Mouse (Mus musculus): ENCODE results near the gene Arhgef16. TPM values are rescaled to one million over a fixed set of nuclear protein-coding genes. Genes with fewer than 3 reads are reported as not detected.

The Arhgef16 gene
- polyA plus RNA-seq, 2 experiments, result 4.2 to 6.2 TPM

GRCm38 (mm10) chr4:154237306-154237705 lies 64.2 kb downstream of the Arhgef16 start:
- Histone ChIP-seq H3K4me3 (replicated peaks; ENCODE audit: low read length) (peak overlapping the region; percentile 37), H3K27ac (replicated peaks; ENCODE audit: low read depth, low read length) (peak overlapping the region; percentile 68), H3K4me2 (replicated peaks; ENCODE audit: low read depth, low read length, severe bottlenecking) (peak overlapping the region; percentile 56), H3K27me3 (ENCODE audit: control insufficient read depth, insufficient read depth, low read length) (no peaks in the 10 kb centered on the region), H3K36me3 (ENCODE audit: control insufficient read depth, insufficient read depth, low read length) (no peaks in the 10 kb centered on the region), H3K9ac (ENCODE audit: low read depth, low read length, severe bottlenecking) (peak overlapping the region; percentile 43; the same call in 1 of the 2 replicates), H3K4me1 (ENCODE audit: control insufficient read depth, insufficient read depth, low read length) (peaks cover 48% of the 10 kb centered on the region), H3K9me3 (ENCODE audit: control insufficient read depth, low read length) (no peaks in the 10 kb centered on the region)
- WGBS, result 0% methylated on average over 8 of the region's 9 CpGs
- TF ChIP-seq POLR2A (IDR thresholded peaks at IDR 0.05; ENCODE audit: borderline replicate concordance, extremely low read depth, insufficient read depth, insufficient read length), result peak; percentile 49; the same call in 1 of the 2 replicates
- peak; percentile 68 for DNase-seq (ENCODE audit: low spot score)
- ATAC-seq (ENCODE audit: low FRiP score, low read depth), result peak; percentile 79

GRCm38 (mm10) chr4:154236893-154237292 lies 64.6 kb downstream of the Arhgef16 start:
- TF ChIP-seq POLR2A (IDR thresholded peaks at IDR 0.05; ENCODE audit: borderline replicate concordance, extremely low read depth, insufficient read depth, insufficient read length), result no peak
- peak; percentile 58 for ATAC-seq (ENCODE audit: low FRiP score, low read depth)
- no peaks in the 10 kb centered on the region for H3K27me3 ChIP-seq (ENCODE audit: control insufficient read depth, insufficient read depth, low read length)
- H3K9me3 ChIP-seq (ENCODE audit: control insufficient read depth, low read length), result no peaks in the 10 kb centered on the region
- H3K27ac ChIP-seq (replicated peaks; ENCODE audit: low read depth, low read length), result peak overlapping the region; percentile 68
- H3K4me1 ChIP-seq (ENCODE audit: control insufficient read depth, insufficient read depth, low read length), result peaks cover 51% of the 10 kb centered on the region
- 8% methylated on average over 10 of the region's 10 CpGs for WGBS
- H3K4me2 ChIP-seq (replicated peaks; ENCODE audit: low read depth, low read length, severe bottlenecking), result peak overlapping the region; percentile 56
- no peaks in the 10 kb centered on the region for H3K36me3 ChIP-seq (ENCODE audit: control insufficient read depth, insufficient read depth, low read length)
- peak overlapping the region; percentile 37 for H3K4me3 ChIP-seq (replicated peaks; ENCODE audit: low read length)
- peak overlapping the region; percentile 43; the same call in 1 of the 2 replicates for H3K9ac ChIP-seq (ENCODE audit: low read depth, low read length, severe bottlenecking)
- DNase-seq (ENCODE audit: low spot score), result no peak

GRCm38 (mm10) chr4:154236001-154236400 lies 65.5 kb downstream of the Arhgef16 start:
- no peak overlapping the region for H3K4me2 ChIP-seq (replicated peaks; ENCODE audit: low read depth, low read length, severe bottlenecking)
- ATAC-seq (ENCODE audit: low FRiP score, low read depth), result no peak

GRCm38 (mm10) chr4:154232295-154232694 lies 69.2 kb downstream of the Arhgef16 start:
- WGBS, result 37% methylated on average over 4 of the region's 4 CpGs
- Histone ChIP-seq H3K4me3 (replicated peaks; ENCODE audit: low read length) (no peak overlapping the region), H3K36me3 (ENCODE audit: control insufficient read depth, insufficient read depth, low read length) (no peaks in the 10 kb centered on the region), H3K27ac (replicated peaks; ENCODE audit: low read depth, low read length) (peak overlapping the region; percentile 52), H3K4me1 (ENCODE audit: control insufficient read depth, insufficient read depth, low read length) (peaks cover 54% of the 10 kb centered on the region), H3K9me3 (ENCODE audit: control insufficient read depth, low read length) (no peaks in the 10 kb centered on the region), H3K4me2 (replicated peaks; ENCODE audit: low read depth, low read length, severe bottlenecking) (no peak overlapping the region), H3K9ac (ENCODE audit: low read depth, low read length, severe bottlenecking) (no peak overlapping the region), H3K27me3 (ENCODE audit: control insufficient read depth, insufficient read depth, low read length) (no peaks in the 10 kb centered on the region)
- ATAC-seq (ENCODE audit: low FRiP score, low read depth) (peak; percentile 73), DNase-seq (ENCODE audit: low spot score) (peak; percentile 75)
- TF ChIP-seq POLR2A (IDR thresholded peaks at IDR 0.05; ENCODE audit: borderline replicate concordance, extremely low read depth, insufficient read depth, insufficient read length), result no peak

More at GRCm38 (mm10) chr4:154236001-154236400, 65.5 kb downstream of the Arhgef16 start:
- Histone ChIP-seq H3K4me1 (ENCODE audit: control insufficient read depth, insufficient read depth, low read length) (peaks cover 59% of the 10 kb centered on the region), H3K4me3 (replicated peaks; ENCODE audit: low read length) (no peak overlapping the region), H3K9ac (ENCODE audit: low read depth, low read length, severe bottlenecking) (no peak overlapping the region), H3K36me3 (ENCODE audit: control insufficient read depth, insufficient read depth, low read length) (no peaks in the 10 kb centered on the region), H3K9me3 (ENCODE audit: control insufficient read depth, low read length) (no peaks in the 10 kb centered on the region), H3K27me3 (ENCODE audit: control insufficient read depth, insufficient read depth, low read length) (no peaks in the 10 kb centered on the region), H3K27ac (replicated peaks; ENCODE audit: low read depth, low read length) (peak overlapping the region; percentile 43; the same call in 1 of the 2 replicates)
- WGBS, result 73% methylated on average over 3 of the region's 3 CpGs
- DNase-seq (ENCODE audit: low spot score), result no peak
- no peak for TF ChIP-seq POLR2A (IDR thresholded peaks at IDR 0.05; ENCODE audit: borderline replicate concordance, extremely low read depth, insufficient read depth, insufficient read length)

- Histone ChIP-seq H3K36me3 (ENCODE audit: control insufficient read depth, insufficient read depth, low read length) (no peaks in the 10 kb centered on the region), H3K4me1 (ENCODE audit: control insufficient read depth, insufficient read depth, low read length) (peaks cover 49% of the 10 kb centered on the region), H3K27ac (replicated peaks; ENCODE audit: low read depth, low read length) (no peak overlapping the region), H3K9me3 (ENCODE audit: control insufficient read depth, low read length) (no peaks in the 10 kb centered on the region), H3K9ac (ENCODE audit: low read depth, low read length, severe bottlenecking) (no peak overlapping the region), H3K27me3 (ENCODE audit: control insufficient read depth, insufficient read depth, low read length) (no peaks in the 10 kb centered on the region), H3K4me2 (replicated peaks; ENCODE audit: low read depth, low read length, severe bottlenecking) (no peak overlapping the region), H3K4me3 (replicated peaks; ENCODE audit: low read length) (no peak overlapping the region)
- 76% methylated on average over 7 of the region's 7 CpGs for WGBS
- ATAC-seq (ENCODE audit: low FRiP score, low read depth) (no peak), DNase-seq (ENCODE audit: low spot score) (no peak)
- no peak for TF ChIP-seq POLR2A (IDR thresholded peaks at IDR 0.05; ENCODE audit: borderline replicate concordance, extremely low read depth, insufficient read depth, insufficient read length)
Measured at GRCm38 (mm10) chr4:154231380-154231779, 70.1 kb downstream of the Arhgef16 start.

Measured in limb, embryonic 14.5 days (tissue).